Mouse (Mus musculus): ENCODE results near the gene Irx4.

GRCm38 (mm10) chr13:73260354-73261035 lies at the start of gene Irx4:
- TF ChIP-seq POLR2A (IDR thresholded peaks at IDR 0.05; ENCODE audit: extremely low read depth, insufficient read depth, low read length) (no peak), CTCF (IDR thresholded peaks at IDR 0.05; ENCODE audit: extremely low read depth, insufficient read depth, low read length) (no peak)

Measured in cortical plate, adult 2 months (tissue).